In the genomic region with DNA sequence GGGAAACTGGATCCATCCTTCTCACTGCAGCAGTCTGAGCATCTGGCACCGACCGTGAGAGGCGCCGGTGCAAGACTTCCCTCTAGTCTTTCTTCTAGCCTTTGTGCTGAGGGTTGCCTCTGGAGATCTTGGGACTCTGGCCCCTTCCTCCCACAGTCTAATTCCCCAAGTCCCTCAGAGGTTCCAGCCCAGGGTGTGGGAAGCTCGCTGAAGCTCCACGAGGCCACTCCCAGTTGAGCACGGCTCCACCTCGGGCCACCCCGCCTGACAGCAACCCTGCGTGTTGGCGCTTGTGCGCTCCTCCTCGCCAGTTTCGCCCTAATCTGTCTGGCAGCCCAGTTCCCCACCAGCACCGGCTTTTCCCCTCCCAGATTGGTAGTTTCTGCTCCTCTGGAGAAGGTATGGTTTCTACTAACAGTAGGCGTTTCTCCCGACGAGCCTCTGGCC, we compare ENCODE assay signal across 8 mouse cellular contexts. TPM values are rescaled to one million over a fixed set of nuclear protein-coding genes. Genes with fewer than 3 reads are reported as not detected.
A peak's percentile ranks its signal among the peaks of the same experiment; 100 is the strongest.
DNase-seq lines count a peak whose midpoint lies in the region; ATAC-seq lines count a peak whose summit lies in the region.

No protein-coding gene starts in this region.

- H3K4me3 ChIP-seq in embryonic facial prominence, embryonic 10.5 days: peak overlapping the region; percentile 99
- peak overlapping the region; percentile 92 for H3K4me3 ChIP-seq in megakaryocyte, embryonic 14.5 days (replicated peaks)

- H3K4me1 ChIP-seq in embryonic facial prominence, embryonic 10.5 days: peaks cover 47% of the 10 kb centered on the region
- peaks cover 25% of the 10 kb centered on the region for H3K4me1 ChIP-seq in megakaryocyte, embryonic 14.5 days

- H3K27me3 ChIP-seq in embryonic facial prominence, embryonic 10.5 days (replicated peaks; ENCODE audit: low read depth, poor library complexity, severe bottlenecking): 0 out of 2 replicates have a peak, but pooled peaks cover 9% of the 10 kb centered on the region
- peaks cover 38% of the 10 kb centered on the region for H3K27me3 ChIP-seq in megakaryocyte, embryonic 14.5 days (replicated peaks)

- H3K9me3 ChIP-seq in embryonic facial prominence, embryonic 10.5 days: no peaks in the 10 kb centered on the region
- no peaks in the 10 kb centered on the region for H3K9me3 ChIP-seq in megakaryocyte, embryonic 14.5 days

- DNase-seq in adrenal gland, postnatal 25 days: peak; percentile 85
- DNase-seq in embryonic facial prominence, embryonic 10.5 days (ENCODE audit: low spot score): peak; percentile 80
- DNase-seq in heart, adult 11 months: peak; percentile 99
- DNase-seq in kidney, adult 11 months: peak; percentile 77
- peak; percentile 82 to 86 for DNase-seq in left cerebral cortex, postnatal 25 days (ENCODE audit: low spot score in 2 of 2)
- peak; percentile 81 for DNase-seq in right cerebral cortex, postnatal 25 days

- intact Hi-C loops in left cerebral cortex, postnatal 25 days (cut with DNase I): loop anchor here (5.0 to 10.0 kb wide), 3 partner anchors 505 to 768 kb away; no protein-coding TSS in a partner anchor

- WGBS in embryonic facial prominence, embryonic 10.5 days: under 1% methylated on average over 18 of the region's 18 CpGs

- ATAC-seq in inflammation-experienced regulatory T-cells, adult 6 months: no peak

- peaks cover 44% of the 10 kb centered on the region for H3K36me3 ChIP-seq in embryonic facial prominence, embryonic 10.5 days (replicated peaks)
- H3K36me3 ChIP-seq in megakaryocyte, embryonic 14.5 days (replicated peaks; ENCODE audit: low read length): no peaks in the 10 kb centered on the region

- H3K27ac ChIP-seq in embryonic facial prominence, embryonic 10.5 days (replicated peaks): peak overlapping the region; percentile 97

RNA-seq across cellular contexts. Expression of a gene that starts 2.0 kb away (rescaled TPM):
- 51.3 and 52.9 TPM in 2 replicates for total RNA-seq in adrenal gland, postnatal 25 days (2021)
- 133 and 142 TPM in 2 replicates for polyA plus RNA-seq in embryonic facial prominence, embryonic 10.5 days (2016; fragmentation: Nextera tagmentation; extraction: Ambion mirVana)
- total RNA-seq in left cerebral cortex, postnatal 25 days (2021): 10 to 100 TPM; 16.6 to 21.8 TPM
- not detected in 2 replicates for polyA plus RNA-seq in megakaryocyte, embryonic 14.5 days (2012; ENCODE audit: insufficient read depth, low replicate concordance)
- 1 to 10 TPM in 1 of 3 experiments, under 1 TPM in 1, not detected in 1; 0.15 to 1.4 TPM for polyA plus RNA-seq in inflammation-experienced regulatory T-cells, adult 6 months (2017; shearing (Covaris generic))

Comparison
In these comparisons a context has a peak if more than half of its experiments do, and no peak if none do; other contexts are left out.
1. RNA of a gene that starts 2.0 kb away (polyA plus RNA-seq): 133 to 142 TPM in embryonic facial prominence, embryonic 10.5 days; 0.15 to 1.4 TPM in inflammation-experienced regulatory T-cells, adult 6 months and not detected in megakaryocyte, embryonic 14.5 days; every median in the first group is over 10 times any median in the second.
2. Peak in every context shown above with its lines, with median percentiles within 50 percentile points of each other: DNase-seq.